8 mouse cellular contexts compared by ENCODE assay signal in genomic region chr9:55208458-55208789, GRCm38 (mm10). TPM values are rescaled to one million over a fixed set of nuclear protein-coding genes. Genes with fewer than 3 reads are reported as not detected.
DNase-seq lines count a peak whose midpoint lies in the region; ATAC-seq and TF ChIP-seq lines count a peak whose summit lies in the region.

No protein-coding gene starts in this region.

- peaks cover 13% of the 10 kb centered on the region for H3K36me3 ChIP-seq in heart, embryonic 12.5 days
- no peaks in the 10 kb centered on the region; the same call in 1 of the 2 replicates for H3K36me3 ChIP-seq in ES-Bruce4 (ENCODE audit: control insufficient read depth, insufficient read depth, low read length, poor library complexity, severe bottlenecking)
- peaks cover 8% of the 10 kb centered on the region for H3K36me3 ChIP-seq in forebrain, embryonic 15.5 days
- peaks cover 13% of the 10 kb centered on the region; the same call in 1 of the 2 replicates for H3K36me3 ChIP-seq in macrophage (ENCODE audit: inconsistent target)

- peaks cover 27% of the 10 kb centered on the region for H3K4me1 ChIP-seq in heart, embryonic 12.5 days (replicated peaks)
- H3K4me1 ChIP-seq in ES-Bruce4 (ENCODE audit: control insufficient read depth, insufficient read depth, low read length): no peaks in the 10 kb centered on the region
- peaks cover 29% of the 10 kb centered on the region for H3K4me1 ChIP-seq in forebrain, embryonic 15.5 days

- no peaks in the 10 kb centered on the region for H3K27me3 ChIP-seq in heart, embryonic 12.5 days (replicated peaks)
- H3K27me3 ChIP-seq in ES-Bruce4 (ENCODE audit: control insufficient read depth, insufficient read depth, low read length, poor library complexity, severe bottlenecking): no peaks in the 10 kb centered on the region
- H3K27me3 ChIP-seq in forebrain, embryonic 15.5 days: no peaks in the 10 kb centered on the region

- no peak for TF ChIP-seq CTCF in ES-Bruce4 (IDR thresholded peaks at IDR 0.05; ENCODE audit: low read depth, low read length)

- H3K79me2 ChIP-seq in macrophage (ENCODE audit: inconsistent target): peaks cover 46% of the 10 kb centered on the region

- H3K4me3 ChIP-seq in heart, embryonic 12.5 days: peak overlapping the region; percentile 80
- H3K4me3 ChIP-seq in ES-Bruce4 (ENCODE audit: low read depth, low read length) (peak overlapping the region; percentile 86), macrophage (ENCODE audit: inconsistent target) (peak overlapping the region; percentile 56)
- H3K4me3 ChIP-seq in forebrain, embryonic 15.5 days: peak overlapping the region; percentile 60

- DNase-seq in heart, postnatal 10 days: no peak
- DNase-seq in gastrocnemius, postnatal 36 days: no peak
- no peak for DNase-seq in gastrocnemius, postnatal 10 days
- DNase-seq in urinary bladder, postnatal 10 days (ENCODE audit: low spot score): no peak

- no peak for ATAC-seq in heart, embryonic 12.5 days (ENCODE audit: insufficient number of reproducible peaks, low FRiP score)
- ATAC-seq in forebrain, embryonic 15.5 days (replicated peaks): peak; percentile 59

- TF ChIP-seq POLR2A in ES-Bruce4 (IDR thresholded peaks at IDR 0.05; ENCODE audit: insufficient read depth, low read length): no peak

- peak overlapping the region; percentile 88 for H3K4me2 ChIP-seq in heart, embryonic 12.5 days
- peak overlapping the region; percentile 70 for H3K4me2 ChIP-seq in forebrain, embryonic 15.5 days (replicated peaks)

- intact Hi-C loops in heart, postnatal 10 days (cut with DNase I): loop anchor here (5.0 kb wide), 1 partner anchor 56 kb away; no protein-coding TSS in a partner anchor
- intact Hi-C loops in gastrocnemius, postnatal 36 days (cut with DNase I): no loop called here

- peak overlapping the region; percentile 88 for H3K27ac ChIP-seq in heart, embryonic 12.5 days (ENCODE audit: poor library complexity, severe bottlenecking)
- H3K27ac ChIP-seq in ES-Bruce4 (ENCODE audit: insufficient read depth, low read length) (peak overlapping the region; percentile 88), macrophage (peak overlapping the region; percentile 43)
- peak overlapping the region; percentile 83 for H3K27ac ChIP-seq in forebrain, embryonic 15.5 days (replicated peaks)

- H3K9me3 ChIP-seq in heart, embryonic 12.5 days (replicated peaks): no peaks in the 10 kb centered on the region
- no peaks in the 10 kb centered on the region for H3K9me3 ChIP-seq in ES-Bruce4 (replicated peaks; ENCODE audit: control insufficient read depth, insufficient read depth, low read length, poor library complexity, severe bottlenecking)
- H3K9me3 ChIP-seq in forebrain, embryonic 15.5 days: no peaks in the 10 kb centered on the region

- peak overlapping the region; percentile 92 for H3K9ac ChIP-seq in heart, embryonic 12.5 days
- peak overlapping the region; percentile 83 for H3K9ac ChIP-seq in ES-Bruce4 (ENCODE audit: low read depth, poor library complexity, severe bottlenecking)
- peak overlapping the region; percentile 73 for H3K9ac ChIP-seq in forebrain, embryonic 15.5 days (replicated peaks)

- no peak for TF ChIP-seq EP300 in ES-Bruce4 (IDR thresholded peaks at IDR 0.05; ENCODE audit: insufficient read depth, low read depth, low read length)

- WGBS in heart, embryonic 12.5 days: 0% methylated on average over 2 of the region's 2 CpGs
- WGBS in forebrain, embryonic 15.5 days: 0% methylated on average over 2 of the region's 2 CpGs
- 0% methylated on average over 2 of the region's 2 CpGs for WGBS in macrophage (ENCODE audit: missing documents)

RNA-seq across cellular contexts. Expression of gene Fbxo22, which starts 0.3 kb away (rescaled TPM):
- 67.2 and 70.9 TPM in 2 replicates for polyA plus RNA-seq in heart, embryonic 12.5 days (2016; fragmentation: Nextera tagmentation; extraction: Ambion mirVana)
- 10 to 100 TPM; 29.4 to 35.3 TPM for total RNA-seq in heart, postnatal 10 days (2021)
- polyA plus RNA-seq in ES-Bruce4 (2011; ENCODE audit: insufficient read depth, insufficient read length, low read depth, missing spikeins) (93.0 and 102 TPM in 2 replicates), macrophage (2018) (38.0 to 41.7 TPM (median 41.3 TPM) in 3 replicates)
- 86.7 and 90.4 TPM in 2 replicates for polyA plus RNA-seq in forebrain, embryonic 15.5 days (2015; fragmentation: Nextera tagmentation; extraction: Ambion mirVana)
- 10 to 100 TPM; 34.9 to 75.8 (median 57.7) TPM for total RNA-seq in macrophage (2018; cell fraction: chromatin; rRNA removed)
- total RNA-seq in macrophage (2018; cell fraction: cytosol; rRNA removed): 10 to 100 TPM; 21.2 to 39.0 (median 31.7) TPM
- total RNA-seq in macrophage (2018; cell fraction: nucleus; rRNA removed): 10 to 100 TPM; 33.5 to 90.9 (median 56.7) TPM
- total RNA-seq in gastrocnemius, postnatal 36 days (2021): 10 to 100 TPM; 18.0 to 18.8 TPM
- 10 to 100 TPM; 20.2 to 21.5 TPM for total RNA-seq in gastrocnemius, postnatal 10 days (2021)

RNA-seq across cellular contexts. Expression of gene Ube2q2, which starts 59.8 kb away (rescaled TPM):
- polyA plus RNA-seq in heart, embryonic 12.5 days (2016; fragmentation: Nextera tagmentation; extraction: Ambion mirVana): 37.3 and 37.8 TPM in 2 replicates
- total RNA-seq in heart, postnatal 10 days (2021): 10 to 100 TPM; 29.5 to 30.9 TPM
- polyA plus RNA-seq in ES-Bruce4 (2011; ENCODE audit: insufficient read depth, insufficient read length, low read depth, missing spikeins) (59.6 and 72.4 TPM in 2 replicates), macrophage (2018) (35.8 to 55.3 TPM (median 43.9 TPM) in 3 replicates)
- 34.8 and 38.2 TPM in 2 replicates for polyA plus RNA-seq in forebrain, embryonic 15.5 days (2015; fragmentation: Nextera tagmentation; extraction: Ambion mirVana)
- 100 to 1,000 TPM in 3 of 26 experiments, 10 to 100 TPM in 23; 56.9 to 217 (median 80.4) TPM for total RNA-seq in macrophage (2018; cell fraction: chromatin; rRNA removed)
- total RNA-seq in macrophage (2018; cell fraction: cytosol; rRNA removed): 10 to 100 TPM; 38.7 to 75.7 (median 52.8) TPM
- total RNA-seq in macrophage (2018; cell fraction: nucleus; rRNA removed): 100 to 1,000 TPM in 3 of 26 experiments, 10 to 100 TPM in 23; 33.1 to 124 (median 56.3) TPM
- 10 to 100 TPM; 30.2 to 33.4 TPM for total RNA-seq in gastrocnemius, postnatal 36 days (2021)
- total RNA-seq in gastrocnemius, postnatal 10 days (2021): 10 to 100 TPM; 25.8 to 27.2 TPM
